Mouse (Mus musculus) hindbrain, embryonic 10.5 days (tissue): ENCODE measurements around the gene Pcnx2. TPM values are rescaled to one million over a fixed set of nuclear protein-coding genes. Genes with fewer than 3 reads are reported as not detected.

ENCODE experiments used
- DNase-seq: peaks from one replicate; pipeline ENCODE4 v3.0.0-alpha.2; 2017; ENCODE audit warnings: low spot score
- H3K27ac ChIP-seq: fragments of 300-500 bp; sonication (generic); 2 replicates; pipeline ENCODE4 v1.5.1; 2016; ENCODE audit warnings: mild to moderate bottlenecking, moderate library complexity
- H3K27me3 ChIP-seq: fragments of 300-500 bp; sonication (generic); 2 replicates; pipeline ENCODE4 v1.6.1; 2016; ENCODE audit warnings: mild to moderate bottlenecking; ENCODE audit not compliant: poor library complexity, insufficient read depth, severe bottlenecking
- H3K36me3 ChIP-seq: fragments of 300-500 bp; sonication (generic); 2 replicates; pipeline ENCODE4 v1.6.1; 2016; ENCODE audit warnings: mild to moderate bottlenecking, moderate library complexity
- H3K4me1 ChIP-seq: fragments of 300-500 bp; sonication (generic); replicated peaks from 2 replicates; pipeline ENCODE4 v1.6.1; 2016; ENCODE audit warnings: mild to moderate bottlenecking
- H3K4me3 ChIP-seq: fragments of 300-500 bp; sonication (generic); 2 replicates; pipeline ENCODE4 v1.5.1; 2016; ENCODE audit warnings: mild to moderate bottlenecking, moderate library complexity
- H3K9me3 ChIP-seq: fragments of 300-500 bp; sonication (generic); 2 replicates; pipeline ENCODE4 v1.6.1; 2016; ENCODE audit warnings: mild to moderate bottlenecking, moderate library complexity
- WGBS: fragments of 180-500 bp; shearing (Covaris S2); methylation state at CpG from one replicate; pipeline ENCODE4 v1.1.7; 2016; 5-methylcytosine and 5-hydroxymethylcytosine counted together
- polyA plus RNA-seq: library from polyadenylated mRNA; unstranded; fragments of >200 nt; fragmentation: Nextera tagmentation; extraction: Ambion mirVana; gene quantifications from 2 replicates; pipeline ENCODE4 v1.2.1, GENCODE M21; 2016

The Pcnx2 gene
- polyA plus RNA-seq, 1 experiment from 2014 or later, result 0.52 TPM

DNA sequence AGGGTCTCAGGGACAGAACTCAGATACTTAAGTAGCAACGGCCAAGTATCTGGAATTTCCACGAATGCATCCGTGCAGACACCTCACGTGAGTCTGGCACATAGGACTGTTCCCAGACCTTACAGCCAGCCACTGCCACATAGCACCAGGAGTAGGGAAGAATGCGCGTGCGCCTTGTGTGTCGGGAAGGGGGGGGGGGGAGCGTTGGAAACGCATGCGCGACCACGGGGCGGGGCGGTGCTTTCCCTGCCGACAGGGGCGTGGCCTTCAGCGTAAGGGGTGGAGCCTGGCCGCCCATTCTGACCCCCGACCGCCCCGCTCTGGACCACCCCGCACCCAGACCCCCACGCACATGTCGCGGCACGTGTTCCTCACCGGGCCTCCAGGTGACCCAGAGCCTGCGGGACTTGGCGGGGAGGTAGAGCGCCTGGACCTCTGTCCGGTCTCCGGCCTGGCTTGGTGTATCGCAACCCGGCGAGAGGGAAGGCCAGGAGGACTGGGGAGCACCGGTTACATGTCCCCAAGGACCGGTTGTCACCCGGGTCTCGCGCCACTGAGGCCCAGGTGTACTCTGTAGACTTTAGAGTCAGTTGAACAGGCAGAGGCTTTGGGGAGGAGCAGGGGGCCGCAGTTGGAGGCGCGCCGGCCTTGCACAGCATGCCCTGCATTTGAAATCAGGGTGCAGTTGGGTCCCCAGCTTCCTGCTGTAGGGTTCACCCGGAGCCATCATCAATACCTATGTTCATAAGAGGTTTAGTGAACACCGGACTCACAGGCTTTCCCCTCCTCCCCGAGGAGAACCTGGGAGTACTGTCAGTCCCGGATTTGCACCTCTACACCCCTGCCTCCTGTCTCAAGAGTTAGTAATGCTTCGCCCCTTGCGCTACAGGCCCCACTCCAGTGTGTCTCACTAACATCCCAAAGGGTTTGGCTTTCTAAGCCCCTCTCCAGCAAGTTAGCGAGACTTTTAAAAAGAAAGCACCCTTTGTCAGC lies 163.9 kb downstream of the Pcnx2 start:
- Histone ChIP-seq H3K4me1 (peaks cover 18% of the 10 kb centered on the region), H3K36me3 (0 out of 2 replicates have a peak, but pooled peaks cover 6% of the 10 kb centered on the region), H3K9me3 (no peaks in the 10 kb centered on the region), H3K27me3 (no peaks in the 10 kb centered on the region), H3K27ac (peak overlapping the region; percentile 91), H3K4me3 (peak overlapping the region; percentile 75)
- 7% methylated on average over 52 of the region's 52 CpGs for WGBS
- peak; percentile 91 for DNase-seq

DNA sequence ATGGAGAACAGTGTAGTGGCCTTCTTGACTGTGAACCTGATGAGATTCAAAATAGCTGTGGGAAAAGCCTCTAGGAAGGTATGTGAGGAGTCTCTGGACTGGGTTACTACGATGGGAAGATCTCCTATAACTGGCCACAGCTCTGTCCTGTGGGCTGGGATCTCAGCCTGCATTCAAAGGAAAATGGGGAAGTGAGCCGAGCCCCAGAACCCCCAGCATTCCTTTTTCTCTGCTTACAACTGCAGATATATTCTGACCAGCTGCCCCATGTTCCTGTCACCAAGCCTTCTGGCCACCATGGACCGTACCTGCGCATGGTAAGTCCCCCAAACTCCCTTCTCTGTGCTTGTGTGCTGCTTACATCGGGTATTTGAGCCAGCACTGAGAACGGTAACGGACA lies 168.4 kb downstream of the Pcnx2 start, which contains the start of gene Ntpcr:
TSS of gene Ntpcr (plus strand) at position 218 of the 400 bp plus-strand sequence.
- DNase-seq, result no peak
- no peak within 1 kb of the TSS for H3K27ac ChIP-seq
- no peaks in the 10 kb centered on the region for H3K36me3 ChIP-seq
- 87% methylated on average over 7 of the region's 7 CpGs for WGBS
- H3K9me3 ChIP-seq, result no peaks in the 10 kb centered on the region
- H3K4me3 ChIP-seq, result no peak within 1 kb of the TSS
- peaks cover 21% of the 10 kb centered on the region for H3K4me1 ChIP-seq
- no peaks in the 10 kb centered on the region for H3K27me3 ChIP-seq

DNA sequence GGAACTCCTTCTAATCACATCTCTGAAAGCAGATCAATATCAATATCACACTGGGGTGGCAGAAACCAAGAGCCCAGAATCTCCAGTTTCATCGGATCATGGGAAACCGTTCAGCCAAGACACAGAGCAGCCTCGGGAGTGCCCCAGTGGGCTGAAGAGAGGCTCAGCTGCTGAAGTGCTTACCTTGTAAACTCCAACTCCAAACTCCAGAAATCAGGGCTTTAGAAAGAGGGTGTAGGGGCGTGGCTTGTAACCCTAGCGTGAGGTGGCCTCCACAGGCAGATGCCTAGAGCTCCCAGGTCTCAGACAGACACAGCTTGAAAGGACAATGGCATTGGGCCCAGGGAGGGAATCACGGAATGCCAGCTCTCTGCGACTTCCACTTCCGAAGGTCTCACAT lies 170.3 kb downstream of the Pcnx2 start:
- H3K27me3 ChIP-seq, result no peaks in the 10 kb centered on the region
- 59% methylated on average over 8 of the region's 8 CpGs for WGBS
- no peak for DNase-seq

DNA sequence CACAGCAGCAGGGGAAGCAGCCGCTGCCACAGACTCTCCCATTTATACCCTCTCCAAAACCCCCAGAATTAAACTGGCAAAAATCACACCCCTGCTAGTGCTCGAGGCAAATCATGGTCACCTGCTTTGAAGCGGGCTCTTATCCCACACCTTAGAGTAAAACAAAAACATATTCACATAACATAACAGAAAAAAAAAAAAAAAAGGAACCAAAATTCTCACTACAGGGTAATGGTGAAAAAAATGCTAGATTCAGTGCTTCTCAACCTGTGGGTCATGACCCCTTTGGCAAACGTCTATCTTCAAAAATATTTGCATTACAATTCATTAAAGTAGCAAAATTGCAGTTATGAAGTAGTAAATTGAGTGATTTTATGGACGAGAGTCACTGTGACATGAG lies 171.1 kb downstream of the Pcnx2 start:
- no peak overlapping the region for H3K27ac ChIP-seq
- peaks cover 9% of the 10 kb centered on the region for H3K4me1 ChIP-seq
- 87% methylated on average over 5 of the region's 5 CpGs for WGBS
- no peak overlapping the region for H3K4me3 ChIP-seq
- H3K27me3 ChIP-seq, result no peaks in the 10 kb centered on the region
- no peaks in the 10 kb centered on the region for H3K9me3 ChIP-seq
- DNase-seq, result no peak
- H3K36me3 ChIP-seq, result no peaks in the 10 kb centered on the region

More for the DNA sequence above, 170.3 kb downstream of the Pcnx2 start:
- no peak overlapping the region for H3K27ac ChIP-seq
- H3K36me3 ChIP-seq, result no peaks in the 10 kb centered on the region
- no peaks in the 10 kb centered on the region for H3K9me3 ChIP-seq
- no peak overlapping the region for H3K4me3 ChIP-seq
- peaks cover 9% of the 10 kb centered on the region for H3K4me1 ChIP-seq

DNA sequence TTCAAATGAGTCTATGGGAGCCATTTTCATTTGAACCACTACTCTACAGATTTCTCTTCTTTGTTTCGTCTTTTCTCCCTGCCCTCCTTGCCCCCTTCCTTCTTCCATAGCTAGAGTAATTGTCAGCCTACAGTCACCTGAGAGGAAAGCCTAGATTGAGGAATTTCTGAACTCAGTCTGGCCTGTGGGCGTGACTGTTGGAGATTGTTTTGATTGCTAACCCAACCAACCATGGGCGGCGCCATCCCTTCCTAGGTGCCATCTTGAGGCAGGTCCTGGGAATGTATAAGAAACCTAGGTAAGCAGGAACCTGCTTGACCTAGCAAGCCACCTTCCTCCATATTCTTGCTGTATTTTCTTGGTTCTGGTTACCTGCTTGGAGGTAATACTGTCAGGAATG lies 172.0 kb downstream of the Pcnx2 start:
- Histone ChIP-seq H3K27ac (no peak overlapping the region), H3K36me3 (no peaks in the 10 kb centered on the region), H3K4me1 (peaks cover 9% of the 10 kb centered on the region), H3K9me3 (no peaks in the 10 kb centered on the region), H3K27me3 (no peaks in the 10 kb centered on the region), H3K4me3 (no peak overlapping the region)
- DNase-seq, result no peak
- 92% methylated on average over 4 of the region's 4 CpGs for WGBS

DNA sequence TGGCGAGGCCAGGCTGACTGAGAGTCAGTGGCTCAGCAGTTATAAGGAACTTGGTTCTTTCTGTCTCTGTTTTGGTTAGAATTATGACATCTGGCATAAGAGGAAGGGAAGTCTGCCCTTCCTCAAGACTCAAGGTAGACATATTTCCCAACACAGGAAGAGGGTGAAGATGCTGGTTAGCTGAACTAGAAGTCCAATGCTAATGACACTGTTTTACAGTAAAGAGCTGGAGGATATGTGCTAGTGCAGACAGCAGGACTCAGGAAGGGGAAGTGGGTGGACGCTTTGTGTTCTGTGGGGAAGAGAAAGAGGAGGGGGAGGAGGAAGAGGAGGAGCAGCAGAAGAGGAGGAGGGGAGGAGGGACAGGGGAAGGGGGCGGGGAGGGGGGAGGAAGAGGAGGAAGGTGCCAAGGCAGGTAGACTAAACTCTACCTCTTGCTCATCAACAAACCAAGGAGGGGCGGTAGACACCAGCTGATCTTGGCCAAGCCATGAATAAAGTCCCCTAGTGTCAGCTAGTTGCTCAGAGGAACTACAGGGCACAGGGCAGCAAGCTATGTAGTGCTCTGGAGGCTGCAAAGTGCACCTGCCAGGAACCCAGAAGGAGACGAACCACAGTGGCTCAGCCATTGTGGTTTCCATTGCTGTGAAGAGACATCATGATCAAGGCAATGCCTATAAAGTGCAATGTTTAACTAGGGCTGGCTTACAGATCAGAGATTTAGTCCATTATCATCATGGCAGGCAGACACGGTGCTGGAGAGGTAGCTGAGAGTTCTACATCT lies 172.9 kb downstream of the Pcnx2 start:
- Histone ChIP-seq H3K4me3 (no peak overlapping the region), H3K27ac (no peak overlapping the region), H3K36me3 (no peaks in the 10 kb centered on the region), H3K9me3 (no peaks in the 10 kb centered on the region), H3K4me1 (peaks cover 7% of the 10 kb centered on the region), H3K27me3 (no peaks in the 10 kb centered on the region)
- no peak for DNase-seq
- 78% methylated on average over 6 of the region's 6 CpGs for WGBS

DNA sequence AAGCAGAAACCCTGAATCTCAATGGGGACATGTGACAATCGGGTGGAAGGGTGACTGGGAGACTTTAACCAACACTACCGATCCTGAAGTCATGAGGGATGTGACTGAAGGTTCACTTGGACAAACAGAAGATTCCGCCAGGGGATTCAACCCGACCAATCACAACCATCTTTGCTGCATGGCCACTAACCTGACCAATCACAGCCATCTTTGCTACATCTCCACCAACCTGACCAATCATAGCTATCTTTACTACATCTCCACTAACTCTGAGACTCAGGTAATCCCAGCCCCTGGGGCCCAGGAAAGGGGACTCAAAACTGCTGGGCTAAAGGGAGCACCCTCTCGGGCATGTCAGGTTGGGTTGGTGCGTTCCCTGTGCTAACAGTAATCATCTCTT lies 174.7 kb downstream of the Pcnx2 start:
- Histone ChIP-seq H3K27me3 (no peaks in the 10 kb centered on the region), H3K4me1 (peaks cover 7% of the 10 kb centered on the region), H3K36me3 (no peaks in the 10 kb centered on the region), H3K4me3 (no peak overlapping the region), H3K9me3 (no peaks in the 10 kb centered on the region), H3K27ac (no peak overlapping the region)
- no peak for DNase-seq
- WGBS, result 93% methylated on average over 6 of the region's 6 CpGs

DNA sequence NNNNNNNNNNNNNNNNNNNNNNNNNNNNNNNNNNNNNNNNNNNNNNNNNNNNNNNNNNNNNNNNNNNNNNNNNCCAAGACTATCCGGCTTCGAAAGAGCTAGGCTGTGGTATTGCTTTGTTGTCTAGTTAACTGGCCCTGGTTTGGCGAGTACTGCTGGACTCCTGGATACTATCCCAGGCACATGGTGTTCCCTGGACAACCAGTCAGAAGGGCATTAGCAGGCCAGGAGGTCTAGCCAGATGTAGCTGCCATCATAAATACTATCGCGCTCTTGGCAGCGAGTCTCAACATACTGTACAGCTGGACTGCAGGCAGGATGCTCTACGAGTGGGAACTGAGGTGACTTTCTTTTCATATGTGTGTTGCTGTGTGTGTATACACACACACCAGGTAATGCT lies 175.4 kb downstream of the Pcnx2 start:
- Histone ChIP-seq H3K27me3 (no peaks in the 10 kb centered on the region), H3K27ac (no peak overlapping the region), H3K4me1 (peaks cover 7% of the 10 kb centered on the region), H3K4me3 (no peak overlapping the region), H3K9me3 (no peaks in the 10 kb centered on the region), H3K36me3 (no peaks in the 10 kb centered on the region)
- WGBS, result 94% methylated on average over 7 of the region's 7 CpGs
- no peak for DNase-seq

DNA sequence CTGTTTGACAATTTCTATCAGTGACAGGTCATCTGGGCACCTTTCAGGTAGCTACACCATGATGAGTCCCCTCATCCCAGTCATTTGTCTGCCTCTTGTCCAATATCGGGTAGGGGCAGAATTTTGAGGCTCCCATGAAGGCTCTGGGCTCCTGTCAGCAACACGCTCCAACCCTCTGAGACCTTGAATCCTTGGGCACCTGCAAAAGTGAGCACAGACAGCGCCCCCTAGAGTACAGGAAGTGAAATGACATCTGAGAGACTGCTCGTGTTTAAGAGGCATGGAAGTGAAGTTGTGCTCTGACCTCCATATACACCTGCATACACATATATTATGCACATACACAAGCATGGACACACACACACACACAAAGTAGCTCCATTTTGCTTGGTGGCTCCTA lies 179.2 kb downstream of the Pcnx2 start:
- Histone ChIP-seq H3K36me3 (no peaks in the 10 kb centered on the region), H3K4me1 (peaks cover 22% of the 10 kb centered on the region)

DNA sequence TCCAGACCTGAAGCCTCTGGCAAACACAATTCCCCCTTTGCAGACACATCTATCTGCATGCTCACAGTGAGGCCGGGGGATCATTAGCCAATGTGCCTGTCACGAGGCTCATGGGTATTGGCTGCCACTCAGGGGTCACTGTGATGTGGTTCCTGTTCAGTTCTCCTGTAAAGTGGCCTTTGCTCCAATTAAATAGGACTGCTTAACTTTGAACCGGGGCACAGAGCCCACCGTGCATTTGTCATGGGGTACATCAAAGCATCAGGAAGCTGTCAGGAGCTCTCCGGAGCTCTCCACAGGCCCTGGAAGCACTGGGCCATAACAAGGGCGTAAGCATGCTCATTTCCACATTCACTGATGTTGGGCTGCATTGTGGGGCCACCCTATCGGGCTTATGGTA lies 181.5 kb downstream of the Pcnx2 start:
- peak overlapping the region; percentile 56; the same call in 1 of the 2 replicates for H3K27ac ChIP-seq
- H3K4me1 ChIP-seq, result peaks cover 22% of the 10 kb centered on the region
- H3K27me3 ChIP-seq, result no peaks in the 10 kb centered on the region
- WGBS, result 41% methylated on average over 7 of the region's 7 CpGs
- no peak for DNase-seq
- no peaks in the 10 kb centered on the region for H3K9me3 ChIP-seq
- H3K36me3 ChIP-seq, result no peaks in the 10 kb centered on the region
- H3K4me3 ChIP-seq, result no peak overlapping the region

More for the DNA sequence above, 179.2 kb downstream of the Pcnx2 start:
- no peaks in the 10 kb centered on the region for H3K9me3 ChIP-seq
- H3K4me3 ChIP-seq, result no peak overlapping the region
- no peak overlapping the region for H3K27ac ChIP-seq
- 60% methylated on average over 4 of the region's 4 CpGs for WGBS
- no peak for DNase-seq
- H3K27me3 ChIP-seq, result no peaks in the 10 kb centered on the region

DNA sequence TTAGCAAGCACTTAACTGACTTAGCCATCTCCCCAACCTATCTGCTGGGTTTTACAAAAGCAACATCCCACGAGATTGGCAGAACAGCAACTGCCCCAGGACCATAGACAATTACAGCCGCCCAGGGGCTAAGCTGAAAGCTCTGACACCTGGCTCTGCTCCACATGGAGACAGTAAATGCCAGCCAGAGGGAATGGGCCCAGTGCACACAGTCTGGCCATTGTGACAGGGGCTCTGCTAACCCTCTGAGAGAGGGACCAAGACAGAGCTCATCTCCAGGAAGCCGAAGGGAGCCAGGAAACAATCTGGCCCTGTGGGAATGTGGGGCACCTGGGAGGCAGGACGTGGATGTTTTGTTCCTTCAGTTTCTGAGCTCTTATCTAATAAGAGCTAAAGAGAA lies 181.9 kb downstream of the Pcnx2 start:
- no peaks in the 10 kb centered on the region for H3K9me3 ChIP-seq
- H3K4me3 ChIP-seq, result no peak overlapping the region
- 46% methylated on average over 4 of the region's 4 CpGs for WGBS
- H3K36me3 ChIP-seq, result no peaks in the 10 kb centered on the region
- peaks cover 22% of the 10 kb centered on the region for H3K4me1 ChIP-seq
- H3K27ac ChIP-seq, result peak overlapping the region; percentile 56; the same call in 1 of the 2 replicates
- no peak for DNase-seq
- H3K27me3 ChIP-seq, result no peaks in the 10 kb centered on the region

DNA sequence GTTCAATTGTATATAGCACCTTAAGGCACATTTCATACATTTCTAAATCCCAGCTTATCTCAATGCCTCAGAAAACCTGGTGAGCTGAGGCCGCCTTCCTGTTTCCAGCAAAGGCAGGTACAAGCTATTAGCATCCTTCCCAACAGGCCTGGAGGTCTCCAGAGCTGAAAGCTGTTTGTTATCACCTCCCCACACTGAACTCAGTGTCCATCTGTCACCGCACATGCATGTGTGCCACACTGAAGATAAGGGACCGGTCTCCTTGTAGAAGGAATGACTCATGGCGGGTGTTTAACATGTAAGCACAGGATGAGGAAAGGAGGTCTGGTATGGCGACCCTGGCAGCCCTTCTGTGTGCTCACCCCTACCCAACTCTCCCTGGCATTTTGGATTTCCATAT lies 186.6 kb downstream of the Pcnx2 start:
- H3K4me1 ChIP-seq, result peaks cover 7% of the 10 kb centered on the region

DNA sequence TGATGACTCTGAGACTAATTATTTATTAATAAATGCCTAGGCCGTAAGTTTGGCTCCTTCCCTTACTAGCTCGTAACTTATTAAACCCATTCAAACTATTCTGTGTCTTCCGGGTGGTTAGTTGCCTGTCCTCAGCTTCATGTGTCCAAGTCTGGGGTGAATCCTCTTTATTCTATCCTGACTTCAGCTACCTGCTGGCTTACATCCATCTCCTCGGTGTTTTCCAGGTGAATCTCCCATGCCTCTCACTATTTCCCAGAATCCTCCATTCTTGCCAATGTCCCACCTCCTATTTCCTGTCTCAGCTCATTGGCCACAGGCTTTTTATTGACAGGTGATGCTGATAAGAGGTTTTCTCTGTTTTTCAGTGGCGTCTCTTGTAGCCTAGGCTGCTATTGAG lies 188.9 kb downstream of the Pcnx2 start:
- 89% methylated on average over 5 of the region's 5 CpGs for WGBS
- H3K36me3 ChIP-seq, result no peaks in the 10 kb centered on the region
- no peak for DNase-seq

More for the DNA sequence above, 186.6 kb downstream of the Pcnx2 start:
- Histone ChIP-seq H3K27ac (no peak overlapping the region), H3K27me3 (no peaks in the 10 kb centered on the region), H3K9me3 (no peaks in the 10 kb centered on the region), H3K36me3 (no peaks in the 10 kb centered on the region), H3K4me3 (no peak overlapping the region)
- WGBS, result 87% methylated on average over 5 of the region's 5 CpGs
- no peak for DNase-seq

More for the DNA sequence above, 188.9 kb downstream of the Pcnx2 start:
- Histone ChIP-seq H3K27ac (no peak overlapping the region), H3K9me3 (no peaks in the 10 kb centered on the region), H3K27me3 (no peaks in the 10 kb centered on the region), H3K4me1 (no peaks in the 10 kb centered on the region), H3K4me3 (no peak overlapping the region)
